Mouse (Mus musculus) lung, adult 2 months (tissue): ENCODE measurements at regions not wholly inside any gene's neighbourhood (a gene's known extent, or its start where the extent isn't known, plus 50 kb on each side); places are given as distances from the start of the nearest gene placed in this dataset.

Experiments
- CTCF ChIP-seq: fragments of 200-500 bp; IDR thresholded peaks from 2 replicates; pipeline ENCODE4 v1.5.1; 2011; ENCODE audit warnings: mild to moderate bottlenecking, low read length, control low read depth; ENCODE audit not compliant: insufficient read depth
- POLR2A ChIP-seq: fragments of 200-500 bp; IDR thresholded peaks from 2 replicates; pipeline ENCODE4 v1.6.1; 2011; ENCODE audit warnings: low read depth, mild to moderate bottlenecking, control low read depth, low read length, borderline replicate concordance; ENCODE audit errors: extremely low read depth

DNA sequence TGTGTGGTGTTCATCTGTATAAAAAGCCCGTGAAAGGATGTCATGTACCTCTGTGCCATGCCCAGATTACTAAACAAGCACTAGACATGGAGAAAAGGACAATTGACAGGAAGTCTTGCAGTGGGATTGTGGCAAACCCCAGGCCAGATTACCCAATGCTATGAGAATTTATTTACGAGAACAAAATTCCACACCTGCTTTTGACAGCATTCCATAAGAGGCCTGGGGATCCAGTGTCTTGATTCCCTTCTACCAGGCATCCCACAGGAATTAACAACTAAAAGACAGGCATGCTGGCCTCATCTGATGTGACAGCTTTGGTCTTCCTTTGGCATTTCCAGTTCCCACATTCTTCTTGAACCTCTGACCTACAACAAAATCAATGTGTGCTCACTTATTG lies 454.3 kb upstream of the Pappa start:
- TF ChIP-seq CTCF, result no peak
- TF ChIP-seq POLR2A, result no peak
